Mouse (Mus musculus) right cerebral cortex, adult 18-20 months (tissue): ENCODE measurements around the gene Zfp358.

Experiments
- DNase-seq: peaks from one replicate; pipeline ENCODE4 v3.0.0; 2022; ENCODE audit warnings: mixed read lengths

Gene Zfp358

DNA sequence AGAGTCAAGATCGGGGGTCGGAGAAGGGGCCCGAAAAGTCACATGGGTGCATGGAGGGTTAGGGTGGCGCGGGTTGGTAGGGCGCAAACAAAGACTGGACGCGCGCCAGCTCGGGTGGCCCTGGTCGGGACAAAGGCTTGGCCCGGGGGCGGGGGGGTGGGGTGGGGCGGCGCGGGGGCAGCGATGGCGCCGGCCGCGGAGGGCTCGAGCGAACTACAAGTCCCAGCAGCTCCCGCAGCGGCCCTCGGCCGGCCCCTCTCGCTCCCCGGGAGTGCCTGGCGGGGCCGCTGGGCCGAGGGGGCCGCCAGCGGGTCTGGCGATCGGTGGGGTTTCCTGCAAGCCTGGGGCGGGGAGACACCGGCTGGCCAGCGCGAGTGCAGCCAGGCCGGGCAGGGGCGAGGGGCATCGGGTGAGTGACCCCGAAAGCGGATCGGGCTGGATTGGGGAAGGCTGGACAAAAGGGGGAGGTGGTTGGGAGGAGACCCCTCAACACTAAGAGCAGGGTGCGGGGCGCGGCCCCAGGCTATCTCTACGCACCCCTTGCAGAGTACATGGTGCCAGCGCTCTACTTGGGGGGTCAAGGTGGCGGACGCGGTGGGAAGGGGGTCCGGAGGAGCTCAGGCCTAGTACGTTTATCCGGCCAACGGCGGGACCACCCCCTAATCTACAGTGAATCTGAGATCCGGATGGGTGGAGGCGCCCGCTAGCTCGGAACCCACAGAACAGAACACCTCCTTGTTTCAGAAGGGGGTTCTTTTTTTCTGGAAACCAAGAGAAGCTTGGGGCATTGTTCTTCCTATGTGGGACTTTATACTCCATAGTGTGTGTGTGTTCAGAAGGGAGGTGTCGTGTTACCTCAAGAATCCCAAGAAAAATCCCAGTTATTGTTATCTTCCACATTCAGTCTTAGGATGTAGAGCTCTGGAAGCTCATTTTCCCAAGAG is at the start of gene Zfp358:
Gene Zfp358, plus strand, starts transcription at position 238 of the 944 bp plus-strand sequence.
- peak; percentile 74 for DNase-seq

DNA sequence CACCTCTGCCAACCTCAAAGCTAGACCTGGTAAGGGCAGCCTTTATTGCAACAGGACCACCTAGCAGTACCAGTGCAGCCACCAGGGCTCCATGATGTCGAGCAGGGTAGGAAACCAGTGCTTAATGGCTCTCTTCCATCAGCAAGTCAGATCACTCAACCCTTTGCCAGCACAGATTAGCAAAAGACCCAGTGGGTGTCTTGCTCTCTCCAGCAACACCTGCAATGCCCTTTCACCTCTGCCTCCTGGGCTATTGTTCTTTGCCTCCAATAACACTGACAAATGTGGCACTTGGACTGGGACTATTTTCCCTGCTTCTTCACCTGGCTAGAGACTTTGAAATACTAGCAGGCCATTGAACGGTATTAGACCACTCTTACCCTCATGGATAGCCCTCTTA is 43.7 kb upstream of the Zfp358 start:
- DNase-seq = no peak

DNA sequence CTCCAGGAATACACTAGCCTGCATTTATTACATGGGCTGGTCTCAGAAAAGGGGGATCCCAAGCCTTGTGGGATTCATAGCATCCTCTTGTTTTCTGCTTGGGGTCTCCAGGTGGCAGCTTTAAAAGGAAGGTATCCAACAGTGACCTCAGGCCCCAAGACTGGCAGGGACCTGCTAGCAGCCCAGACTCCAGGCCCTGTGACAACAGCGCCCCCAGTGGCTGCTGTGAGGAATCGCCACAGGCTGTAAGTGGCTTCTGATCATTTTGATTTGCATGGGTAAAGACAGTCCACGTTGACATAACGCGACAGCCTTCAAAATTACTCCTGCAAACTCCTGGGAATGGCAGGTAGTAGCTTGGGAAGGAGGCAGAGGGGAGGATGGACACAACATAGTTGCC is 42.3 kb upstream of the Zfp358 start:
- DNase-seq = no peak

DNA sequence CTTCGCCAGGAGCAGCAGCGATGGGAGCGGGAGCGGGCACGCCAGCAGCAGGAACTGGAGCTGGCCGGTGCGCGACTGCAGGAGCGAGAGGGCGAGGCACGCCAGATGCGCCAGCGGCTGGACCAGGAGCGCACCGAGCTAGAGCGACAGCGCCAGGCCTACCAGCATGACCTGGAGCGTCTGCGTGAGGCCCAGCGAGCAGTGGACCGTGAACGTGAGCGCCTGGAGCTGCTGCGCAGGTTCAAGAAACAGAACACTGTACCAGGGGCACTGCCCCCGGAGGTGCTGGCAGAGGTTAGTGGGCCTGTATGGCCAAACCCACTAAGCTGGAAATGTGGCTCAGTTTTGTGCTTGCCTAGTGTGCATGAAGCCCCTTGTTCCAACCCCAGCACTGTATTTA is 40.9 kb upstream of the Zfp358 start:
- DNase-seq = no peak

DNA sequence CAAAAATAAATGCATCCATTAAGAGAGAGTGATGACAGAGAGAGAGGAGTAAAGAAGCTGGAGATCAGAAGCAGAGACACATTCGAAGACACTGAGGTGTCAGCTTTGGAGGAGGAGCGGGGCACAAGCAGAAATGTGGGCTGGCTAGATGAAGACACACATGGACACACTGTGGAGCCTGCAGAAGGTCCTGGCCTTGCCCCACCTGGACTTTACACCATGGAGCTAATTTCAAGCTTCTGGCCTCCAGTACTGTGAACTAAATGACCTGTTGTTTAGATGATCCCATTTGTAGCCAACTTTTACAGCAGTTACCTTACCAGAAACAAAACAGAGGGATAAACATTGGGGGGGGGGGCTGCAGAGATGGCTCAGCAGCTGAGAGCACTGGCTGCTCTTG is 29.7 kb upstream of the Zfp358 start:
- DNase-seq = no peak

DNA sequence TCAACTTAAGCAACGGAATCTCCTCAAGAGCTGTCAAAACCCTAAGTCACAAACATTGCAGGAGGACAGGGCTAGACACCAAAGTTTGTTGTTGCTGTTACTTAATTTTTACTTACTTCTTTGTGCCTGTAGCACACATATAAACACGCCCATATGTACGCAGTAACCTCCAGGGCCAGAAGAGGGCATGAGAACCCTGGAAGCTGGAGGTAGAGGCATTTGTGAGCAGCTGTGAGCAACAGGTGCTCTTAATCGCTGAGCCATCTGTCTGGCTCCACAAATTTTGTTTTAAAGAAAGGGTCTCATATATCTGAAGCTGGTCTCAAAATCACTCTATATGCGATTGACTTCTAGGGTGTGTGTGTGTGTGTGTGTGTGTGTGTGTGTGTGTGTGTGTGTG is 28.6 kb upstream of the Zfp358 start:
- DNase-seq = no peak

DNA sequence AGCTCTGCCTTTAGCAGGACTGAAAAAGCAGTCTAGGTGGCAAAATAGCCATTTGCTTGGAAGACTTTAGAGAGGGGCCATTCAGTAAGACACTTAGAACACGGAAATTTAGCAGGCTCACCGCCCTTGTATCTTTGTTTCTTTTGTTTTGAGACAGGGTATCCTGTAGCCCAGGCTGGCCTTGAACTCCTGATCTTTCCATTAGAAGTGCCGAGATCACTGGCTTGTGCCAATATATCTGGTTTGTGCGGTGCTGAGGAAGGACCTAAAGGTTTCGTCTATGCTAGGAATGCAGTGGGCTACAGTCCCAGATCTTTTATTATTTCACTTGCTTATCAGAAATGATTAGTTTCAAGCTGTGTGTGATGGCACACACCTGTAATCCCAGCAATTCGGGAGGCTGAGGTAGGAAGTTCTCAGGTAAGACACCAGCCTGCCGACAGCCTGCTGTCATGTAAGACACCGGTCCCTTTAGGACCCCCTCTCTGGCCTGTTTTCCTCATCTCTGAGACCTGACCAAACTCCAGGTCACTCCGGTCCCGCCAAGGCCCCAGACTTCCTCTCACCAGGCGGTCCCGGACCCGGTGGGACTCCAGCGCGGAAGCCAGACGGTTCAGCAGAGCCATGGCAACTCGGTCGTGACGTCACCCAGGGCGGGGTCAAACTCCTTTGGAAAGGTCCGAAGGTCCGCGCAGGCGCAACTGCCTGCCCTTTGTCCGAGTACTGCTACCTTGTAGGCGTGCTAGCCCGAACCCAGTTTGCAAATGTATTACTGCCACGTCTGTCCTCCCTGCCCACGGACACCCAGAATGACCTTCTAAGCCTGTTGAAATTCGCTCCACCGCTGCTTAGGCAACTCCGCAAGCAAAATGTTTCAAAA is 25.7 kb upstream of the Zfp358 start, which contains the start of gene Pex11g:
Gene Pex11g, minus strand, starts transcription at position 675 of the 880 bp plus-strand sequence.
- peak; percentile 85 for DNase-seq

DNA sequence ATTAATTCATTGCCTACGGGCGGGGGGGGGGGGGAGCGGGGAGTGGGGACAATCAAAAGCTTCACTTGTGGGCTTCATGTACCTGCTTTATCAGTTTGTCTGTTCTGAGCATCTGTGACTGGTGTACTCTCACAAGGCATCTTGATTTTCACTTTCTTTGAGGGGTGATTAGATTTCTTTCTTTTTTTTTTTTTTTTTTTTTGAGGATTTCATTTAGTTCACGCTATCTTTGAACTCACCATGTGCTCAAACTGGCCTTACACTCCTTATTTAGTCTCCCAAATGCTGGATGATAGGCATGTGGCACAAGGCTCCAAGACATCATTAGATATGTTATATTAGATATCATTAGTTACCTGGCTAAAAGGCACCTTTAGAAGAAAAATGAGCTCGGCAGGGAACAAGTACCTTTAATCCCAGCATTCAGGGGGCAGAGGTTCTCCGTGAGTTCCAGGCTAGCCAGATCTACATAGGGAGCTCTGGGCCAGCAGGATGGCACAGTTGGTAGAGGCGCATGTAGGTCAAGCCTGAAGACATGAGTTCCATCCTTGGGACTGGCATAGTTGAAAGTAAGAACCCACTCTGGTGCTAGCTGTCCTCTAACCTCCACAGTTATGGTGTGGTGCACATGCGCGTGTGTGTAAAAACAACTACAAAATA is 24.9 kb upstream of the Zfp358 start:
- no peak for DNase-seq

DNA sequence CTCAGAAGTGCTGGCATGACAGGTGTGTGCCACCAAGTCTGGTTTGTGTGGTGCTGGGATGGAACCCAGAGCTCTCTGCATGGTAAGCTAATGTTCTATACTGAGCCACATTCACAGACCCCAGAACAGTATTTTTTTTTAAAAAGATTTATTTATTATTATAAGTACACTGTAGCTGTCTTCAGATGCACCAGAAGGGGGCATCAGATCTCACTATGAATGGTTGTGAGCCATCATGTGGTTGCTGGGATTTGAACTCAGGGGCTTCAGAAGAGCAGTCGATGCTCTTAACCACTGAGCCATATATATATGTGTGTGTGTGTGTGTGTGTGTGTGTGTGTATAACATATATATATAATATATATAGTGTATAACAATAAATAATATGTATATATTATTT is 24.1 kb upstream of the Zfp358 start:
- no peak for DNase-seq

DNA sequence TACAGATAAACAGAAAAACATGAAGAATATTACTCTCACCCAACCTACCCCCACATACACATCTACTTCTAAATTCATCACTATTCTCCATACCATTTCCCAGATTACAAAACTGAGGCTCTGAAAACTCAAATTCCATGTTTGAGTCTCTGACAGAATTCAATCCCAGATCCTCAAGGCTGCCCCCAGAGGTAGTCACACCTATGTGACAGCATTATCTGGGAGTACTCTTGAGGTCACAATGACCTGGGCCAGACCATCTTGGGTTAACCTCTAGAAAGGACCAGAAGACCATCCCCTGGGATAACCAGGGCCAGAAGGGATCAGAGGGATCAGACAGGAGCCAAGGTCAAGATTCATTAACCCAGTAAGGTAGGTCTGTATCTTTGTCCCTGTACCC is 22.4 kb upstream of the Zfp358 start, which contains the start of gene Tex45:
Gene Tex45, plus strand, starts transcription at position 301 of the 400 bp plus-strand sequence.
- no peak for DNase-seq

DNA sequence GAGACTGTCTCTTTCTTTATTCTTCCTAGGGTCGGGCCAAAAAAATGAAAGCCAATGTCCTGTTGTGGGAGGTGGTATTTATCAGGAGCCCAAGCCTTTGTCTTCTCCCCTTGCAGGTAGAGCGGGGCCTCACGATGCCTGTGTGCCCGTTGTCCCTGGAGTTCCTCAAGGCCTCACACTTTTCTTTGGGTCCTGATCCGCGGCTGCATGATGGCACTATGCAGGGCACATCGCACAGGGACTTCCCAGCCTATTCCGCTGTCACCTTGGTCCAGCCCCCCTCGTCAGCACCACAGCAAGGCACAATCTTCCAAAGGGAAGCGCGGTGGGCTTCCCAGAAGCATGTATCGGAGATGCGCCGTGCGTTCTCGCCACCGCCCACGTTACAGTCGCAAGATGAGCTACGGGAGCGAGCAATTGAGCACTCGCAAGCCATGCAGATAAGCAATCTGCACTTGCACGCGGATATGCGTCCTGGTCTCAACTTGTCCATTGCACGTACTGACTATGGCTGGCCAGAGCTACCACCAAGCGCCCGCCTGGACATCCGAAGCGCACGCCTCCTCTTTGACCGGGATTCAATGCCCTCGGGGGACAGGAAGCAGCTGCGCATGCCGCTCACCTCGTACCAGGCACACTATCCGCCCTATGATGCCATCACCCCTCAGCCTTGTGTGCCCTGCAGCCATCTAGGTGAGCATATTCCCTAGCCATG is 17.1 kb upstream of the Zfp358 start:
- no peak for DNase-seq

DNA sequence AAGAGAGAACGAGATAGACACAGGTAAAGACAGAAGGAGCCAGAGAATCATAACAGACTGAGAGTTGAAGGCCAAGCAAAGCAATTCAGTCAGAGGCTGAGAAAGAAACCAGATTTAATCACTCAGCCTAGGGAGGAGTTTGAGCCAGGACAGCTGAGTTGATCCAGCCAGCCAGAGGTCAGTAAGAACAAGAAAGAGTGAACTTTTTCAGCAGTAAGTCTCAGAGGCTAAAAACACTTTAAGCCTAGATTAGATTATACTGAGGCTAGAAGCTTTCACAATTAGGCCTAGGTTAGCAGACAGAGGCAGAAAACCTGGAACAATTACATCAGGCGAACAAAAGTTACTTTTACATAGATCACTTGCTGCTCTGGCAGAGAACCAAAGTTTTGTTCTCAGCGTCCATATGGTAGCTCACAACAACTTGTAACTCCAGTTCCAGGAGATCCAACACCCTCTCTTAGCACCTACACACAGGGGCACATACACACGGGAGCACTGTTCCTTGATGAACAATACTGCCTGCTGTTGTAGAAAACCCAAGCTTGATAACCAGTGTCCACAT is 12.6 kb upstream of the Zfp358 start:
- DNase-seq = no peak

DNA sequence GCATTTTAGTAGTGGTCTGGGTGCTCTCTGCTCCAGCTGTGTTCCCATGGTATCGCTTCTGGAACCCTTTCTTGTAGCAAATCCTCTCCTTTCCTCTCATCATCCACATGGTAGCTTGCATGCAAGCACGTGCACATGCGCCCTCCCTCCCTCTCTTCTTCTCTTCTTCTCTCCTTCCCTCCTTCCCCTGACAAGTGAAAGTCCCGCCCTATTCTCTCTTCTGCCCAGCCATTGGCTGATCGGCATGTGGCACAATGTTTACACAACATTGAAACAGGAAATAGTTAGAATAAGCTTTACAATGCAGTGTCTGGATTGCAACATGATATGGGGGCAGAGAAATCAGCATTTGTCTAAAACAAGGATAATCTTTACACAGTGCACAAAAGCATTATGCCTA is 11.3 kb upstream of the Zfp358 start:
- DNase-seq = no peak

DNA sequence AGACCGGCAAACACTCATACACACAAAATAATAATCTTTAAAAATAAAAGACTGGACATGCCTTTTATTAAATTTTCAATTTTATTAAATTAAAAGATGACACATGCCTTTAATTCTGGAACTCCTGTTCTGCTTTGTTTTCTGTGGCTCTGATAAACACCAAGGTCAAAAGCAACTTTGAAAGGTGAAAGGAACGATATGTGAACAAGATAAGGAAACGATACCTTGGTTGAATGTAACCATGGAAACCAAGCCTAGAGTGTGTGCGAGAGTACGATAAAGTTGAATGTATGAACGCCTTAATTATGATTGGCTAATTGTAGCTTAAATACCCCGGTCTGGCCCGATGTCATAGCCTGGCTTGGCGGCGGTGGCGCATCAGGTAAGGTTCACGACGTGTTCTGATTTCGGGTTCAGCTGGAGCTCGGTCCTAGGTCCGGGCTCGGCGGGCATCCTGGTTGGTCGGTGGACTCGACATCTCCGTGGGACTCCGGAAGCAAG is 10.6 kb upstream of the Zfp358 start:
- no peak for DNase-seq

DNA sequence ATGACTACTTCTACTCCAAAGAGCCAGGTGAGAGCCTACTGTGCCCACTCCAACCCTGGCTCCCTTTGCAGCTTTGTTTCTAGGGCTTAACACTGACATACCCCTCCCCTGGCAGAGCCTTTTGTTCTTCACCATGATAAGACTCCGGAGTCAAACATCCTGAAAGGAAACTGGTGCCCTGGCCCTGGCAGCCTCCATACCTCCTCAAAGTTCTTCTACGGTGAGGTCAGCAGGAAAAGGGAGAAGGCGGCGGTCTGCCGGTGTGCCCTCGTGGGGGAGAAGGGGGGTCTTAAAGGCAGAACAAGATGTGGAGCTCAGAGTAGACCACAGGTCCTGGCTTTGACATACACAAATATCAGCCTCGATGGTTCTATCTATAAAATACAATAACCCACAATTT is 9.4 kb upstream of the Zfp358 start:
- DNase-seq = no peak

DNA sequence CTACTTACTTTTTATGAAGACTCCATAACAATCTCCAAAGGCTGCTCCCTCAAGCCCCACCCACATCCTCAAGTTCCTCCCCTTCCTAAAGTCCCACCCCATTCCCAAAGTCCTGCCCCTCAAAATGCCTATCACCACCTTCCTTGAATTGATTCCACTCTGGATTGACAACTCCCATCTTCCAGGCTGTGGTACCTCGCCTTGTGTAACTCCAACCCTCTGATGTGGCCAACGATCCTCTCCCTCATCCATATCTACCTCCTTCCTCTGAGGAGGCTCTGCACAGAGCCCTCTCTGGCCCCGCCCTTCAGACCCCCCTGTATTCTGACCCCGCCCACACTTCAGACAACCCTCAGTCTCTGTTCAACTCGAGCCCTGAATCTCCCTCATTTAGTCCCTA is 7.7 kb upstream of the Zfp358 start:
- no peak for DNase-seq

DNA sequence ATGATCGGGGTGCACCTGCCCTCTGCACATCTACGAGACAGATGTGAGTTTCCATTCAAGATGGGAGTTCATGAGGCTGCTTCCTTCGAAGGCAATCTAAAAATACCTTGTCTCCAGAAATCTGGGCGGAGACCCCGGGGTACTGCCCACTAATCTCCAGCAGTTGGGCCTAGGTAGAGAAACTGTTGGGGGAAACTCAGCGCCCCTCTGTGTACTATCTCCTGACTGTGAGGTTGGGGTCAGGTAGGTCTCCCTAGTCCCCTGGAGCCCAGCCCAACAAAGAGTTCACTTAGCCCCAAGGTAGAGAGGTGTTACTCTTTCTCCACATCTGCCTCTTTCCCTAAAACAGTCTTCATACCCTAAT is 889 bp downstream of the Zfp358 start:
- no peak for DNase-seq

DNA sequence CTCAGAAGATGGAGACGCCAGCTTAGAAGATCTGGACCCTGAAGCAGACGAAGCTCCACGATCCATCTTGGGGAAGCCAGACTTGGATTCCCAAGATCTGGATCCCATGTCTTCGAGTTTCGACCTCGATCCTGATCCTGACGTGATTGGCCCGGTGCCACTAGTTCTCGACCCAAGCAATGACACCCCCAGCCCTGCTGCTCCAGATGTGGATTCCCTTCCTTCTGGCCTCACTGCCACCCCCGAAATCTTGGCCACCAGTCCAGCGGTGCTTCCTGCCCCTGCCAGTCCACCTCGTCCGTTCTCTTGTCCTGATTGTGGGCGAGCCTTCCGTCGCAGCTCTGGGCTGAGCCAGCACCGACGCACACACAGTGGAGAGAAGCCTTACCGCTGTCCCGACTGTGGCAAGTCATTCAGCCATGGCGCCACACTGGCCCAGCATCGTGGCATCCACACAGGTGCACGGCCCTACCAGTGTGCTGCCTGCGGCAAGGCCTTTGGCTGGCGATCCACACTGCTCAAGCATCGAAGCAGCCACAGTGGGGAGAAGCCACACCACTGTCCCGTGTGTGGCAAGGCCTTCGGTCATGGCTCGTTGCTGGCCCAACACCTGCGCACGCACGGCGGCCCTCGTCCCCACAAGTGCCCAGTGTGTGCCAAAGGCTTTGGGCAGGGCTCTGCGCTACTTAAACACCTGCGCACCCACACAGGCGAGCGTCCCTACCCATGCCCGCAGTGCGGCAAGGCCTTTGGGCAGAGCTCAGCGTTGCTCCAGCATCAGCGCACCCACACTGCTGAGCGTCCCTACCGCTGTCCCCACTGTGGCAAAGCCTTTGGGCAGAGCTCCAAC is 2.9 kb downstream of the Zfp358 start:
- no peak for DNase-seq

DNA sequence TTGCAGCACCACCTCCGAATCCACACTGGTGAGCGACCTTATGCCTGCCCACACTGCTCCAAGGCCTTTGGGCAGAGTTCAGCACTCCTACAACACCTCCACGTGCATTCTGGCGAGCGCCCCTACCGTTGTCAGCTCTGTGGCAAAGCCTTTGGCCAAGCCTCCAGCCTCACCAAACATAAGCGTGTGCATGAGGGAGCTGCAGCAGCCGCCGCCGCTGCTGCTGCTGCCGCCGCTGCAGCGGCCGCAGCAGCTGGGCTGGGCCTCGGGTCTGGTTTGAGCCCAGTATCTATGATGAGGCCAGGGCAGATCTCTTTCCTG is 3.5 kb downstream of the Zfp358 start:
- no peak for DNase-seq

DNA sequence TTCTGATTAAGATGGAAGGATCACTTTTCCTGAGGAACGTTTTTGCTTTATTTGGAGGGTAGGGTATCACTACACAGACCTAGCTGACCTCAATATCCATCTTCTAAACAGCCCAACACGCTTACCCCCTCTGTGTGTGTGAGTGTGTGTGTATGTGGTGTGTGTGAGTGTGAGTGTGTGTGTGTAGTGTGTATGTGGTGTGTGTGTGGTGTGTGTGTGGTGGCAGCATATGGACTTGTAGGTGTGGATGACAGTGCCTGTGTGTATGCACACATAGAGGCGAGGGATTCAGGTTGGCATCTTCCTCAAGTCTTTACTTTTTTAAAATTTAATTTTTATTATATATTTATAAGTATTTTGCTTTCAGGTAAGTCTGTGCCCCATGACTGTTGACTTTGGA is 5.6 kb downstream of the Zfp358 start:
- DNase-seq = no peak

DNA sequence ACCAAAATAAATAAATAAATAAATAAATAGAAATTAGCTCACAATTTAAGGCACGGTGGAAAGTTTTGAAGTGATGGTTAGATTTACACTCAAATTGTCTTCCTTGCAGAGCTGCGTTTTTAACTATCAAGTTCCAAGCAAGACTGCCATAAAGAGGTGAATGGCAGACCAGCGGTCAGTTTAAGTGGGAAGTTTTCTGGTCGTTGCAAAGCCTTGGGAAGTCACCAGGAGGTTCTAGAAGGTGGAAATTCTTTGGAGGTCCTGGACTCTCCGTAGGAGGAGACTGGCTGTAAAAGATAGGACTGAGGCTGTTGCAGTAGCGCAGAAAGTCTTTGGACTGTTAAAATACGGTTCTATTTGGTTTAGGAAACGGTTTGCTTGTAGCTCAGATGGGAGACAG is 6.8 kb downstream of the Zfp358 start:
- no peak for DNase-seq
